Mouse (Mus musculus) forebrain, postnatal 0 days (tissue): ENCODE measurements around the gene Flcn. TPM values are rescaled to one million over a fixed set of nuclear protein-coding genes. Genes with fewer than 3 reads are reported as not detected.
A peak's percentile ranks its signal among the peaks of the same experiment; 100 is the strongest.

ENCODE experiments used
- ATAC-seq: fragments of 200-750 bp; cut with Nextera tagmentation; 2 replicates; pipeline ENCODE4 v1.8.0; 2017; ENCODE audit warnings: mild to moderate bottlenecking, moderate library complexity
- DNase-seq: peaks from one replicate; pipeline ENCODE4 v3.0.0-alpha.2; 2015
- H3K27ac ChIP-seq: fragments of 300-500 bp; sonication (generic); 2 replicates; pipeline ENCODE4 v1.5.1; 2014; ENCODE audit warnings: low read depth, mild to moderate bottlenecking, antibody characterized with exemption, low read length, moderate library complexity, mixed read lengths
- H3K27me3 ChIP-seq: fragments of 300-500 bp; sonication (generic); 2 replicates; pipeline ENCODE4 v1.6.1; 2014; ENCODE audit warnings: mild to moderate bottlenecking, low read length, mixed read lengths; ENCODE audit not compliant: insufficient read depth
- H3K36me3 ChIP-seq: fragments of 300-500 bp; sonication (generic); 2 replicates; pipeline ENCODE4 v1.6.1; 2014; ENCODE audit warnings: mild to moderate bottlenecking, moderate library complexity; ENCODE audit not compliant: insufficient read depth
- H3K4me1 ChIP-seq: fragments of 300-500 bp; sonication (generic); 2 replicates; pipeline ENCODE4 v1.6.1; 2014; ENCODE audit warnings: antibody characterized with exemption; ENCODE audit not compliant: insufficient read depth
- H3K4me2 ChIP-seq: fragments of 300-500 bp; sonication (generic); 2 replicates; pipeline ENCODE4 v1.6.1; 2014; ENCODE audit warnings: low read depth, mild to moderate bottlenecking, moderate library complexity
- H3K4me3 ChIP-seq: fragments of 300-500 bp; sonication (generic); 2 replicates; pipeline ENCODE4 v1.5.1; 2014; ENCODE audit warnings: low read depth, low read length, mixed read lengths
- H3K9ac ChIP-seq: fragments of 300-500 bp; sonication (generic); 2 replicates; pipeline ENCODE4 v1.6.1; 2014; ENCODE audit warnings: mild to moderate bottlenecking
- H3K9me3 ChIP-seq: fragments of 300-500 bp; sonication (generic); 2 replicates; pipeline ENCODE4 v1.6.1; 2016; ENCODE audit warnings: low read length
- CTCF ChIP-seq: sonication (generic); IDR thresholded peaks from 2 replicates; pipeline ENCODE4 v1.5.1; 2016; ENCODE audit warnings: antibody characterized with exemption, control low read depth, low read depth
- WGBS: fragments of 180-500 bp; shearing (Covaris S2); extraction: QIAGEN DNeasy Blood & Tissue Kit; methylation state at CpG from one replicate; pipeline ENCODE4 v1.1.7; 2014; 5-methylcytosine and 5-hydroxymethylcytosine counted together
- polyA plus RNA-seq: library from polyadenylated mRNA; unstranded; fragments of >200 nt; fragmentation: Nextera tagmentation; extraction: Ambion mirVana; gene quantifications from 2 replicates; pipeline ENCODE4 v1.2.1, GENCODE M21; 2015
- total RNA-seq: library from RNA; depleted of rRNA; stranded (reverse); fragments of >200 nt; gene quantifications from 2 replicates; pipeline ENCODE4 v1.2.3, GENCODE M21; 2014; rRNA removed

Flcn gene
- total RNA-seq (33.7 and 36.9 TPM in 2 replicates), polyA plus RNA-seq (25.0 and 31.4 TPM in 2 replicates)

DNA sequence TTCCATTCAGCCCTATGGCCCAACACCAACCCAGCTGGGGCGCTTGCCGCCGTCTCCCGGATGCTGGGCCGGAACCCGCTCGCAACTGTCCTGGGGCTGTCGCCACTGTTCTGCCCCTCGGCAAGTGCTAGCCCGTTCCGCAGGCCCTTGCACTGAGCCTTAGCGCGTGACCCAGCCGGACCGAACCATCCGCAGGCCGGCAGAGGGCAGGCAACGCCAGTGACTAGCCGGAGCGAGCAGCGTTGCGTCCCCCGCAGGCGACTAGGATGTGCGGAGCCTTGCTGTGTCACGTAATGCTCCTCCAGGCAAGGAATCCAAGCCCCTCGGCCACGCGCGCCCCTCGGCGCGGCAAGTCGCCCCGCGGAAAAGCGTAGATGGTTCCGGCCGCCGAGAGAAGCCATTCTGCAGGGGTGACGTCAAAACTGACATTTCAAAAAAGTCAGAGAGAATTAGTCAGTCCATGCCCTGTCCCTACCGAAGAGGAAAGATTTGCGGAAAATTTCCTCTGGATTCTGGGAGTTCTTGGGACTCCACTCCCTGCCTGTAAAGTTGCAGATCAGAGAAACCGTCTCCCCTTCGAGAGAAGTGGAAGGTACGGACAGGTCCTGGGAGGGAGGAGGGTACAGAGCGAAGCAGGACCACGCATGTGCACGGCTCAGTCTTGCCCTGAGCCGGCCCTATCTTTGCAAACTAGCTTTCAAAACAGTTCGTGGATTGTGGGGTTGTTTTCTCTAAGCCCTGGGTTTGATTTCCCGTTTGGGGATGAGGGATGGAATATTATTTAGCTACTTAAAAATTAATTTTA, at the start of gene Flcn:
Gene Flcn, minus strand, starts transcription at position 347 of the 805 bp plus-strand sequence.
- H3K9ac ChIP-seq = peak within 1 kb of the TSS; percentile 96
- peaks cover 7% of the 10 kb centered on the region; the same call in 1 of the 2 replicates for H3K4me1 ChIP-seq
- peak within 1 kb of the TSS; percentile 81 for H3K4me2 ChIP-seq
- peak; percentile 98 for ATAC-seq
- peak; percentile 68 for TF ChIP-seq CTCF
- under 1% methylated on average over 52 of the region's 52 CpGs for WGBS
- H3K9me3 ChIP-seq = no peaks in the 10 kb centered on the region
- H3K27me3 ChIP-seq = no peaks in the 10 kb centered on the region
- H3K4me3 ChIP-seq = peak within 1 kb of the TSS; percentile 85
- DNase-seq = peak; percentile 93
- peaks cover 23% of the 10 kb centered on the region for H3K36me3 ChIP-seq
- H3K27ac ChIP-seq = peak within 1 kb of the TSS; percentile 99

DNA sequence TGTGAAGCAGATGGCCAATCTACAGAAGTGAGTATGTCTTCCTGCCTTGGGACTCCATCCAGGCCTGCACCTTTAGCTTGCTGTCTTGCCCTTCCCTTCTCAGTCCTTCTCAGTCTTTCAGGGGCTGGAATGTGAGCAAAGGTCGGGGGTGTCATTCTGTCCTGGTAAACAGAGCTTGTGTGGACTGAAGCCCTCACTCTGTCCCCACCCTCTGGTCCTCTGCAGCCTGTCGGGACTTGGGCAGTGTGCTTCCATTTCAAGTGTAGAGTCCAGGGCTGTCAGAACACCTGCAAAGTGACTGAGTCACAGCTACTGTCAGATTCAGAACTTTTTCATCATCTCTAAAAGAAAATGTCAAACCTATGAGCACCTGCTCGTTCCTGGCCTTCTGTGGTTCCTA, 43.0 kb upstream of the Flcn start:
- H3K36me3 ChIP-seq = no peaks in the 10 kb centered on the region; the same call in 1 of the 2 replicates
- ATAC-seq (no peak), DNase-seq (no peak)
- H3K9ac ChIP-seq = no peak overlapping the region
- 79% methylated on average over 3 of the region's 3 CpGs for WGBS
- no peaks in the 10 kb centered on the region for H3K27me3 ChIP-seq
- H3K4me3 ChIP-seq = no peak overlapping the region
- no peak overlapping the region for H3K27ac ChIP-seq
- no peak overlapping the region for H3K4me2 ChIP-seq
- no peaks in the 10 kb centered on the region for H3K9me3 ChIP-seq
- no peaks in the 10 kb centered on the region for H3K4me1 ChIP-seq
- no peak for TF ChIP-seq CTCF

DNA sequence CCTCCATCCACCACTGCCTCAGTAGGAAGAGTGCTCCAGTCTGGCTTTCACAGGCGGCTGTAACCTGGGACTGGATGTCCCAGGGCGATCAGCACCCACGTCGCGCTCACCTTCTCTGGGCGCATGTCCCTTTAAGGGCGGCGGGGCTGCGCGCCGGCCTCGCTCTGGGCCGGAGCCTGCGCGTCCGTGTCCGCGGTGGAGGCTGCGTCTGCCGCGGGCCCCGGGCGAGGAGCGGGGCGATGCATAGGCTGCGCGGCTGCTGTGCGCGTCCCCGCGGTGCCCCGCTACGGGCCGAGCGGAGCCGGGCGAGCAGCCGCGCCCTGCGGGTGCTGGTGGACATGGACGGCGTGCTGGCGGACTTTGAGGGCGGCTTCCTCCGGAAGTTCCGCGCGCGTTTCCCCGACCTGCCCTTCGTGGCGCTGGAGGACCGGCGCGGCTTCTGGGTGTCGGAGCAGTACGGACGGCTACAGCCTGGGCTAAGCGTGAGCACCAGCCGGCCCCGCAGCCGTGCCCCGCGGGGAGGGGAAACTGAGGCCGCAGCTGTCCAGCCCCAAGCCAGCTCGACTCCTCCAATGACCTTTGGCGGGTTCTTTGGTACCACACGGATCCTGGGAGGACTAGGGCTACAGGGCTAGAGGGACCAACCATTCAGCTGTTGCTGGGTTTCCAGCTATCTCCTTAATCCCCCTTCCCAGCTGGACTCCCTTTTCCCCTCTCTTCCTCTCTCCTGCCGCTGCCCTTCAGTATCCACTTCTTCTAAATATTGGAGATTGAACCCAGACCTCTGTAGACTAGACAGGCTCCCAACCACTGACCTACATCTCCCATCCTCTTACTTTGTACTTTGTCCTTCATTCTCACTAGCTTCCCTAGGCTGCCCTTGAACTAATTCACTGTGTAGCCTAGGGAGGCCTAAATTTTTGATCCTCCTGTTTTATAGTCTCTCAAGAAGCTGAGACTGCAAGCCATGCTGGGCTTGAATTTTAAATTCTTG, 38.4 kb upstream of the Flcn start:
- Histone ChIP-seq H3K4me3 (peak overlapping the region; percentile 68), H3K27me3 (no peaks in the 10 kb centered on the region), H3K27ac (peak overlapping the region; percentile 82), H3K9me3 (no peaks in the 10 kb centered on the region), H3K4me2 (peak overlapping the region; percentile 79), H3K9ac (peak overlapping the region; percentile 78), H3K36me3 (no peaks in the 10 kb centered on the region), H3K4me1 (no peaks in the 10 kb centered on the region)
- ATAC-seq (peak; percentile 94), DNase-seq (peak; percentile 81)
- WGBS = under 1% methylated on average over 67 of the region's 69 CpGs
- TF ChIP-seq CTCF = peak; percentile 46

DNA sequence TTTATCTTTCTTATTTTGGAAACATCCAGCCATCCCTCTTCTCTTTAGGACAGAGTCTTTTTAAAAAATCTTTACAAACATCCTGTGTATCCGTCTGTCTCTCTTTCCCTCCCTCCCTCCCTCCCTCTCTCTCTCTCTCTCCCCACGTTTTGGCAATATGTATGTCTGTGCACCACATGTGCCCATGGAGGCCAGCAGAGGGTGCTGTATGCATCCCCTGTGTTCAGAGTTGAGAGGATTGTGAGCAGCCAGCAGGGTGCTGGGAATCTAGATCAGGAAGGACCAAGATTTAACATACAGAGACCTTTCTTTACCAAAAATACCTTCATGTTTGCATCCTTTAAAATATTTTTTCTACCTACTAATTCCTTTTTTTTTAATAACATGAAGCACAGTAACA, 37.3 kb upstream of the Flcn start:
- H3K27ac ChIP-seq = no peak overlapping the region

DNA sequence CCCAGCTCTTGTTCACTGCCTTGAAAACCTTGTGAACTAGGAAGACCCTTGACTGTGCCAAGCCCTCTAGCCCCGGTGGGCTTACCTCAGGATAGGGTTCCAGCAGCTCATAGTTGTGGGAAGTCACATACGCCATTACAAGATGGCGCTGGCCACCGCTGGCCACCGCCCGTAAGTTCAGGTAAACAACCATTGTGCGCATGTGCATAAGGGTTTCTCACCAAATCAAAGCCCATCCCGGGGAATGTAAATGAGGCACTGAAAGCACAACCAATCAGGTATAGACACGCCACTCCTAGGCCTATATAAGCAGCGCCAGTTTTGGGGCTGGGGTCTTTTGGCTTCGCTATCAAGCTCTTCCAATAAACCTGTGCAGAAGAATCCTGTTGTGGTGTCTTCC, 36.5 kb upstream of the Flcn start:
- Histone ChIP-seq H3K4me3 (no peak overlapping the region), H3K27me3 (no peaks in the 10 kb centered on the region), H3K36me3 (no peaks in the 10 kb centered on the region), H3K9me3 (no peaks in the 10 kb centered on the region), H3K4me2 (no peak overlapping the region), H3K27ac (no peak overlapping the region), H3K9ac (no peak overlapping the region), H3K4me1 (no peaks in the 10 kb centered on the region)
- ATAC-seq = no peak
- no peak for TF ChIP-seq CTCF
- DNase-seq = no peak
- WGBS = 94% methylated on average over 11 of the region's 11 CpGs

More for the DNA sequence above, 37.3 kb upstream of the Flcn start:
- ATAC-seq = peak; percentile 47
- no peaks in the 10 kb centered on the region for H3K4me1 ChIP-seq
- peak overlapping the region; percentile 10; the same call in 1 of the 2 replicates for H3K9ac ChIP-seq
- no peaks in the 10 kb centered on the region for H3K36me3 ChIP-seq
- no peaks in the 10 kb centered on the region for H3K27me3 ChIP-seq
- WGBS = 7% methylated on average over 2 of the region's 2 CpGs
- H3K4me2 ChIP-seq = peak overlapping the region; percentile 79
- peak; percentile 74 for TF ChIP-seq CTCF
- no peaks in the 10 kb centered on the region for H3K9me3 ChIP-seq
- peak; percentile 63 for DNase-seq
- peak overlapping the region; percentile 68; the same call in 1 of the 2 replicates for H3K4me3 ChIP-seq

DNA sequence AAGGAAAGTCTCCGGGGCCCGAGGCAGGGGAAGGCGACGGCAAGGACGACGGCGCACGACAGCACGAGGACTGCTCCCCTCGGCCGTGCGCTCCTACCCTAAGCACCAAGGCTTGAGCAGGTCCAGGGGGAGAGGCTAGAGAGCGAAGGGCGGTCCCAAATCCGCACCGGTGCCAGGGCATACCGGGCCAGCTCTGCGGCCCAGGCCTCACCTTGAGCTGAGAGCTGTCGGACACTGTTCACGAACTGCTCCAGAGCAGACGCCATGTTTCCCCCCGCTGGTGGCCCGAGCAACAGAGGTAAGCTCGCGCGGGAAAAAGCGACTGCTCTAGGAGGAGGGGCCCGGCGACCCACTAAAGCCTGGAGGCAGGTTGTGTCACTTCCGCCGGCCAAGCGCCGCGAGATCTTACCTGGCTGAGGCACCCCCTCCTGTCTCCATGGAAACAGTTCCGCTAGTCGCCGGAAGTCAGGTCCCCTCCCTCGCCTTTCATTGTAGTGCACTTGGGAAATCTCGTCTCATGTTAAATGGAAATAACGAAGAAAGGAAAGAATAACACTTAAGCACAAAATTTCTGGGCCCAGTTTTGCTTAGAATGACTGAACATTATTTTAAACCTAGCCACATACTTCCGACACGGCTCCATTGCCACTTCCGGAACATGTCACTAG, 29.8 kb upstream of the Flcn start, which contains the start of gene Cops3:
Gene Cops3, minus strand, starts transcription at position 380 of the 668 bp plus-strand sequence.
- ATAC-seq (peak; percentile 98), DNase-seq (peak; percentile 97)
- Histone ChIP-seq H3K9ac (peak within 1 kb of the TSS; percentile 95), H3K4me1 (peaks cover 17% of the 10 kb centered on the region), H3K27me3 (no peaks in the 10 kb centered on the region), H3K4me3 (peak within 1 kb of the TSS; percentile 100), H3K27ac (peak within 1 kb of the TSS; percentile 99), H3K4me2 (peak within 1 kb of the TSS; percentile 66), H3K36me3 (peaks cover 14% of the 10 kb centered on the region), H3K9me3 (no peaks in the 10 kb centered on the region)
- TF ChIP-seq CTCF = peak; percentile 18; the same call in 1 of the 2 replicates
- under 1% methylated on average over 43 of the region's 43 CpGs for WGBS
